Mouse (Mus musculus) Patski (cell line): ENCODE results near the gene Wdr70. TPM values are rescaled to one million over a fixed set of nuclear protein-coding genes. Genes with fewer than 3 reads are reported as not detected.

ENCODE experiments used
- ATAC-seq: fragments of 100-300 bp; one replicate; pipeline ENCODE4 v1.8.0; 2021
- CTCF ChIA-PET: fragments of 350-600 bp; sonication (Branson Sonifier 250); formaldehyde crosslinking; loops from one replicate; lab custom pipeline; 2022; ENCODE audit warnings: inconsistent platforms; lab: Charles Lee
- POLR2A ChIA-PET: fragments of 350-600 bp; sonication (Branson Sonifier 250); formaldehyde crosslinking; loops from one replicate; lab custom pipeline; 2022; ENCODE audit warnings: antibody characterized with exemption, inconsistent platforms; lab: Charles Lee
- DNase-seq: peaks from one replicate; pipeline ENCODE4 v3.0.0-alpha.2; 2011; ENCODE audit warnings: low read depth, low spot score
- H3K27me3 ChIP-seq: fragments of 371-371 bp; one replicate; pipeline ENCODE4 v1.5.1; 2021
- CTCF ChIP-seq: fragments of 100-300 bp; IDR thresholded peaks from one replicate; pipeline ENCODE4 v1.5.1; 2021
- in situ Hi-C: fragments of 300-500 bp; cut with MboI; formaldehyde crosslinking; loops from 3 replicates; pipeline ENCODE4 v1.11.1; 2018; ENCODE audit warnings: low pct_unique_long_range_greater_than_20kb, mixed read lengths
- polyA plus RNA-seq: library from polyadenylated mRNA; unstranded; gene quantifications from one replicate; pipeline ENCODE4 v1.2.3, GENCODE M21; 2021

The Wdr70 gene
- polyA plus RNA-seq, 1 experiment from 2014 or later: 46.0 TPM

GRCm38 (mm10) chr15:7890286-7890685, 208.7 kb downstream of the Wdr70 start:
- DNase-seq: no peak
- CTCF ChIA-PET: interaction anchor here (2.7 kb wide), 1 partner anchor 9 kb away, joined by 11 read pairs; no protein-coding TSS in a partner anchor
- H3K27me3 ChIP-seq: no peaks in the 10 kb centered on the region
- POLR2A ChIA-PET: no interaction called here
- no peak for TF ChIP-seq CTCF
- ATAC-seq: no peak
- in situ Hi-C loops: no loop called here

DNA sequence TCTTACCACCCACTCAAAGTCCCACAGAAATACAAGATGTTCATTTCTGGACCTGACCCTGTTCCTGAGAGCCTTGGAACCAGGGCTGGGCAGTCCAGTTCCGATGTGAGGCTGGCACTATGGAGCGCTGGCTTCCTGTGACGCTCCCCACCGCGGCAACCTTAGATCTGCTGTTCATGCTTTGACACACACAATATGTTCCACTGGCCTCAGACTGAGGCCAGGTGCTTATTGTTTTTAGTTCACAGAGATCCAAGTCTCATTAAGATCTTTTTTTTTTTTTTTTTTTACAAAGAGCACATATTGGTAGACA, 209.7 kb downstream of the Wdr70 start:
- H3K27me3 ChIP-seq: no peaks in the 10 kb centered on the region
- ATAC-seq (no peak), DNase-seq (no peak)
- CTCF ChIA-PET: interaction anchor here (2.7 kb wide), 1 partner anchor 10 kb away, joined by 11 read pairs; no protein-coding TSS in a partner anchor
- no peak for TF ChIP-seq CTCF
- in situ Hi-C loops: loop anchor here (5.0 kb wide), 1 partner anchor 67 kb away; no protein-coding TSS in a partner anchor
- POLR2A ChIA-PET: no interaction called here

DNA sequence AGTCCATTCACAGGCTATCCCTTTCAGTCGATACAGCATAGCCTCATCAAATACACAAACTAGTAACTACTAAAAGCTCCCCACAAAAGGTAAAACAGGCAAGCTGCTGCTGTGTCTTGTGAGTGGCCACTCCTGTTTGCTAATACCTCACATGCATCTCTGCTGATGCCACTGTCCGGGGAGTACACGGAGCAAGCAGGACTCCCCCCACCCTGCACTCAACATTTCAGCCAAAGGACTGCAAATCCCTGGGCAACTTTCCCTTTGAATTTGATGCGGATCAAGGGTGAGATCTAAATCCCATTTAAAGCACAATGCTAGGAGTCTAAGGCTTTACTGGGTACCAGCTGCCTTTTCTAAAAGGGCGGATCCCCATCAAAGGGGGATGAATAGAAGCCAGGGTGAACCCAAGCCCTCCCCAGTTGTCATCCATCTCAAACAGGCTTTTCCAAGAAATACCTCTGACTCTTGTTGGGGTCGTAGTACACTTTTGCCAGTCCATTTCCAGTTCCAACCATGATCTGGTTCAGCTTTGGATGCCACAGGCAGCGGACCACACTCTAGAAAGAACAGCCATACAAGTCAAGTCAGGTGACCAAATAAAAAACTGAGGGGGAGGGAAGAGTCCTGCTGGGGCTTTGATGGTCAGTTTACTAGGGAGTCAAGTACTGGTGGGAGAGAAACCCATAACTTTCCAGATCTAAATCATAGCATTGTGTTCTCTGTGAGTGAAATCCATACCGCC, 210.2 kb downstream of the Wdr70 start:
- ChIA-PET CTCF (interaction anchor here (1.8 to 2.7 kb wide), 2 partner anchors 10 to 11 kb away, joined by 4 to 11 read pairs; no protein-coding TSS in a partner anchor), POLR2A (no interaction called here)
- no peak for TF ChIP-seq CTCF
- no peaks in the 10 kb centered on the region for H3K27me3 ChIP-seq
- in situ Hi-C loops: loop anchor here (5.0 kb wide), 1 partner anchor 66 kb away; no protein-coding TSS in a partner anchor
- DNase-seq (no peak), ATAC-seq (no peak)

- ChIA-PET POLR2A (no interaction called here), CTCF (interaction anchor here (1.3 kb wide), 1 partner anchor 10 kb away, joined by 3 read pairs; no protein-coding TSS in a partner anchor)
- DNase-seq: peak; percentile 65
- in situ Hi-C loops: loop anchor here (5.0 kb wide), 1 partner anchor 64 kb away; no protein-coding TSS in a partner anchor
- no peak for TF ChIP-seq CTCF
- peak; percentile 82 for ATAC-seq
- no peaks in the 10 kb centered on the region for H3K27me3 ChIP-seq
Measured at GRCm38 (mm10) chr15:7886591-7886990, 212.4 kb downstream of the Wdr70 start.

- ChIA-PET POLR2A (no interaction called here), CTCF (interaction anchor here (1.1 kb wide), 1 partner anchor 40 kb away, joined by 3 read pairs; no protein-coding TSS in a partner anchor)
- no peak for TF ChIP-seq CTCF
- in situ Hi-C loops: loop anchor here (5.0 kb wide), 1 partner anchor 63 kb away; no protein-coding TSS in a partner anchor
- no peaks in the 10 kb centered on the region for H3K27me3 ChIP-seq
- DNase-seq (no peak), ATAC-seq (no peak)
Measured at GRCm38 (mm10) chr15:7885106-7885505, 213.9 kb downstream of the Wdr70 start.

GRCm38 (mm10) chr15:7884181-7884580, 214.8 kb downstream of the Wdr70 start:
- ATAC-seq (no peak), DNase-seq (no peak)
- ChIA-PET CTCF (interaction anchor here (1.0 kb wide), 2 partner anchors 10 to 46 kb away, joined by 3 read pairs; no protein-coding TSS in a partner anchor), POLR2A (no interaction called here)
- in situ Hi-C loops: no loop called here
- no peaks in the 10 kb centered on the region for H3K27me3 ChIP-seq
- TF ChIP-seq CTCF: no peak

- TF ChIP-seq CTCF: no peak
- no peak for ATAC-seq
- in situ Hi-C loops: no loop called here
- ChIA-PET CTCF (interaction anchor here (1.2 to 1.3 kb wide), 2 partner anchors 46 to 420 kb away, joined by 4 to 5 read pairs; no protein-coding TSS in a partner anchor), POLR2A (no interaction called here)
- H3K27me3 ChIP-seq: no peaks in the 10 kb centered on the region
- DNase-seq: no peak
Measured at GRCm38 (mm10) chr15:7879956-7880355, 219.1 kb downstream of the Wdr70 start.

GRCm38 (mm10) chr15:7878861-7879260, 220.1 kb downstream of the Wdr70 start:
- POLR2A ChIA-PET: no interaction called here
- in situ Hi-C loops: no loop called here
- no peak for TF ChIP-seq CTCF
- DNase-seq (no peak), ATAC-seq (no peak)
- CTCF ChIA-PET: interaction anchor here (1.2 to 1.3 kb wide), 4 partner anchors 18 to 419 kb away, joined by 3 to 5 read pairs (median 4); no protein-coding TSS in a partner anchor
- no peaks in the 10 kb centered on the region for H3K27me3 ChIP-seq

- peak; percentile 94 for ATAC-seq
- in situ Hi-C loops: no loop called here
- DNase-seq: peak; percentile 92
- CTCF ChIA-PET: interaction anchor here (1.2 kb wide), 1 partner anchor 21 kb away, joined by 3 read pairs; no protein-coding TSS in a partner anchor
- TF ChIP-seq CTCF: no peak
- no peaks in the 10 kb centered on the region for H3K27me3 ChIP-seq
- POLR2A ChIA-PET: no interaction called here
Measured at GRCm38 (mm10) chr15:7877560-7878467, 221.2 kb downstream of the Wdr70 start.

DNA sequence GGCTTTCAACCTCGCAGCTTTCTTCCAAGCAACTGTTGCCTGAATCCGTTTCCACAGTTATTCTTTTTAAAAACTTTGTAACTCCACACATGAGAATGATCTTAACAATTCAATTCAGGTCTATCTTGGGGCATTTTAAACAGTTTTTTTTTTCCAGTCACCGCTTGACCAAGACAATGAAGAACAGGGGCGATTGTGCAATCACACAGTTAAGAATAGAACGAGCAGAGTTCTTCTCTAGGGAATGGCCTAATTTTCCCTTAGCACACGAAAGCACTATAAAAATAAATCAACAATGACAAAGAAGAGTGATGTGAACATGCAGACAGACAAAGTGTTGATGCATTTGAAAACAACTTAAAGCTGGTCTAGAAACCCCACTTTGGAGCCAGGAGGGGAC, 223.1 kb downstream of the Wdr70 start:
- H3K27me3 ChIP-seq: no peaks in the 10 kb centered on the region
- CTCF ChIA-PET: interaction anchor here (0.7 to 1.9 kb wide), 5 partner anchors 9 to 17 kb away, joined by 3 to 9 read pairs (median 4); no protein-coding TSS in a partner anchor
- POLR2A ChIA-PET: interaction anchor here (0.5 to 0.8 kb wide), 2 partner anchors 65 to 571 kb away, joined by 3 to 4 read pairs; no protein-coding TSS in a partner anchor
- DNase-seq: no peak
- ATAC-seq: no peak
- no peak for TF ChIP-seq CTCF
- in situ Hi-C loops: no loop called here
